Mouse (Mus musculus) hindbrain, postnatal 0 days (tissue): ENCODE measurements at regions not wholly inside any gene's neighbourhood (a gene's known extent, or its start where the extent isn't known, plus 50 kb on each side); places are given as distances from the start of the nearest gene placed in this dataset.
A peak's percentile ranks its signal among the peaks of the same experiment; 100 is the strongest.

ENCODE experiments used
- ATAC-seq: fragments of 200-750 bp; cut with Nextera tagmentation; 2 replicates; pipeline ENCODE4 v1.8.0; 2017; ENCODE audit warnings: mild to moderate bottlenecking, moderate TSS enrichment, moderate library complexity
- DNase-seq: peaks from one replicate; pipeline ENCODE4 v3.0.0-alpha.2; 2015; ENCODE audit warnings: low spot score
- H3K27ac ChIP-seq: fragments of 300-500 bp; sonication (generic); 2 replicates; pipeline ENCODE4 v1.5.1; 2014; ENCODE audit warnings: mild to moderate bottlenecking
- H3K27me3 ChIP-seq: fragments of 300-500 bp; sonication (generic); 2 replicates; pipeline ENCODE4 v1.6.1; 2014; ENCODE audit warnings: low read length, mixed read lengths; ENCODE audit not compliant: insufficient read depth
- H3K36me3 ChIP-seq: fragments of 300-500 bp; sonication (generic); 2 replicates; pipeline ENCODE4 v1.6.1; 2014; ENCODE audit warnings: low read length, mixed read lengths; ENCODE audit not compliant: insufficient read depth
- H3K4me1 ChIP-seq: fragments of 300-500 bp; sonication (generic); 2 replicates; pipeline ENCODE4 v1.6.1; 2014; ENCODE audit warnings: antibody characterized with exemption, low read length, mixed read lengths; ENCODE audit not compliant: insufficient read depth
- H3K4me2 ChIP-seq: fragments of 300-500 bp; sonication (generic); 2 replicates; pipeline ENCODE4 v1.6.1; 2014; ENCODE audit warnings: low read depth, mild to moderate bottlenecking, low read length, moderate library complexity, mixed read lengths
- H3K4me3 ChIP-seq: fragments of 300-500 bp; sonication (generic); 2 replicates; pipeline ENCODE4 v1.5.1; 2014; ENCODE audit warnings: low read length
- H3K9ac ChIP-seq: fragments of 300-500 bp; sonication (generic); replicated peaks from 2 replicates; pipeline ENCODE4 v1.6.1; 2014; ENCODE audit warnings: mild to moderate bottlenecking, low read length, moderate library complexity, mixed read lengths
- H3K9me3 ChIP-seq: fragments of 300-500 bp; sonication (generic); 2 replicates; pipeline ENCODE4 v1.6.1; 2016; ENCODE audit warnings: low read length, mixed read lengths
- CTCF ChIP-seq: IDR thresholded peaks from 2 replicates; pipeline ENCODE4 v1.5.1; 2016; ENCODE audit warnings: antibody characterized with exemption, control low read depth, low read depth
- WGBS: fragments of 180-500 bp; shearing (Covaris S2); extraction: QIAGEN DNeasy Blood & Tissue Kit; methylation state at CpG from one replicate; pipeline ENCODE4 v1.1.7; 2014; 5-methylcytosine and 5-hydroxymethylcytosine counted together

GRCm38 (mm10) chr1:55865274-55865673 lies 459.6 kb downstream of the Plcl1 start:
- Histone ChIP-seq H3K4me3 (no peak overlapping the region), H3K9ac (no peak overlapping the region), H3K9me3 (no peaks in the 10 kb centered on the region), H3K36me3 (no peaks in the 10 kb centered on the region), H3K27me3 (no peaks in the 10 kb centered on the region), H3K4me1 (no peaks in the 10 kb centered on the region; the same call in 1 of the 2 replicates), H3K4me2 (no peak overlapping the region), H3K27ac (no peak overlapping the region)
- TF ChIP-seq CTCF: no peak
- DNase-seq (no peak), ATAC-seq (no peak)
- WGBS: 61% methylated on average over 4 of the region's 4 CpGs

- no peak for TF ChIP-seq CTCF
- no peak overlapping the region for H3K4me2 ChIP-seq
- H3K9ac ChIP-seq: no peak overlapping the region
- H3K27ac ChIP-seq: no peak overlapping the region
- ATAC-seq (no peak), DNase-seq (no peak)
- H3K4me3 ChIP-seq: no peak overlapping the region
- H3K27me3 ChIP-seq: no peaks in the 10 kb centered on the region
- no peaks in the 10 kb centered on the region for H3K9me3 ChIP-seq
- H3K4me1 ChIP-seq: no peaks in the 10 kb centered on the region; the same call in 1 of the 2 replicates
- no peaks in the 10 kb centered on the region for H3K36me3 ChIP-seq
Observed at GRCm38 (mm10) chr1:55866677-55867076, 461.0 kb downstream of the Plcl1 start.

- H3K27me3 ChIP-seq: no peaks in the 10 kb centered on the region
- no peak overlapping the region for H3K27ac ChIP-seq
- 94% methylated on average over 4 of the region's 4 CpGs for WGBS
- TF ChIP-seq CTCF: no peak
- DNase-seq (no peak), ATAC-seq (no peak)
- no peaks in the 10 kb centered on the region for H3K4me1 ChIP-seq
- H3K9me3 ChIP-seq: no peaks in the 10 kb centered on the region
- no peak overlapping the region for H3K9ac ChIP-seq
- no peaks in the 10 kb centered on the region for H3K36me3 ChIP-seq
- no peak overlapping the region for H3K4me3 ChIP-seq
- H3K4me2 ChIP-seq: no peak overlapping the region
Observed at GRCm38 (mm10) chr1:55873583-55873982, 467.9 kb downstream of the Plcl1 start.

- no peak overlapping the region for H3K27ac ChIP-seq
- no peaks in the 10 kb centered on the region for H3K9me3 ChIP-seq
- H3K36me3 ChIP-seq: no peaks in the 10 kb centered on the region
- TF ChIP-seq CTCF: peak; percentile 95
- no peaks in the 10 kb centered on the region for H3K4me1 ChIP-seq
- no peaks in the 10 kb centered on the region for H3K27me3 ChIP-seq
- peak; percentile 90 for DNase-seq
- H3K4me2 ChIP-seq: no peak overlapping the region
- ATAC-seq: peak; percentile 85
- H3K9ac ChIP-seq: no peak overlapping the region
- no peak overlapping the region for H3K4me3 ChIP-seq
- WGBS: 18% methylated on average over 7 of the region's 7 CpGs
Observed at GRCm38 (mm10) chr1:55874143-55874867, 468.6 kb downstream of the Plcl1 start.

GRCm38 (mm10) chr1:55874868-55875144 lies 469.1 kb downstream of the Plcl1 start:
- peak; percentile 60 for DNase-seq

GRCm38 (mm10) chr1:55884576-55884975 lies 478.9 kb downstream of the Plcl1 start:
- TF ChIP-seq CTCF: no peak
- Histone ChIP-seq H3K9ac (no peak overlapping the region), H3K27me3 (no peaks in the 10 kb centered on the region), H3K4me1 (0 out of 2 replicates have a peak, but pooled peaks cover 3% of the 10 kb centered on the region), H3K4me3 (no peak overlapping the region), H3K4me2 (no peak overlapping the region), H3K9me3 (peaks cover 3% of the 10 kb centered on the region; the same call in 1 of the 2 replicates), H3K27ac (no peak overlapping the region), H3K36me3 (no peaks in the 10 kb centered on the region)
- ATAC-seq (no peak), DNase-seq (no peak)

More at GRCm38 (mm10) chr1:55874868-55875144, 469.1 kb downstream of the Plcl1 start:
- 69% methylated on average over 4 of the region's 4 CpGs for WGBS
- H3K36me3 ChIP-seq: no peaks in the 10 kb centered on the region
- no peak overlapping the region for H3K27ac ChIP-seq
- no peaks in the 10 kb centered on the region for H3K9me3 ChIP-seq
- ATAC-seq: peak; percentile 71; the same call in 1 of the 2 replicates
- peak; percentile 62 for TF ChIP-seq CTCF
- H3K4me3 ChIP-seq: no peak overlapping the region
- H3K27me3 ChIP-seq: no peaks in the 10 kb centered on the region
- H3K9ac ChIP-seq: no peak overlapping the region
- no peak overlapping the region for H3K4me2 ChIP-seq
- H3K4me1 ChIP-seq: no peaks in the 10 kb centered on the region

GRCm38 (mm10) chr1:55886383-55887070 lies 480.8 kb downstream of the Plcl1 start:
- Histone ChIP-seq H3K4me2 (no peak overlapping the region), H3K27me3 (no peaks in the 10 kb centered on the region), H3K9ac (no peak overlapping the region), H3K4me3 (no peak overlapping the region), H3K36me3 (no peaks in the 10 kb centered on the region), H3K4me1 (0 out of 2 replicates have a peak, but pooled peaks cover 3% of the 10 kb centered on the region), H3K9me3 (no peaks in the 10 kb centered on the region), H3K27ac (no peak overlapping the region)
- 20% methylated on average over 5 of the region's 5 CpGs for WGBS
- peak; percentile 90 for TF ChIP-seq CTCF
- peak; percentile 57; the same call in 1 of the 2 replicates for ATAC-seq
- DNase-seq: peak; percentile 87
